Mouse (Mus musculus) cerebellum, adult 11-12 months (tissue): ENCODE measurements at regions not wholly inside any gene's neighbourhood (a gene's known extent, or its start where the extent isn't known, plus 50 kb on each side); places are given as distances from the start of the nearest gene placed in this dataset.
A peak's percentile ranks its signal among the peaks of the same experiment; 100 is the strongest.

Source experiments
- DNase-seq: peaks from one replicate; pipeline ENCODE4 v3.0.0; 2022

- DNase-seq, result no peak
These were observed 305.0 kb upstream of the Rnf219 start for GRCm38 (mm10) chr14:104827404-104827803.

- DNase-seq, result no peak
These were observed 302.5 kb upstream of the Rnf219 start for GRCm38 (mm10) chr14:104824926-104825325.

- DNase-seq, result no peak
These were observed 301.8 kb upstream of the Rnf219 start for GRCm38 (mm10) chr14:104824224-104824623.

DNA sequence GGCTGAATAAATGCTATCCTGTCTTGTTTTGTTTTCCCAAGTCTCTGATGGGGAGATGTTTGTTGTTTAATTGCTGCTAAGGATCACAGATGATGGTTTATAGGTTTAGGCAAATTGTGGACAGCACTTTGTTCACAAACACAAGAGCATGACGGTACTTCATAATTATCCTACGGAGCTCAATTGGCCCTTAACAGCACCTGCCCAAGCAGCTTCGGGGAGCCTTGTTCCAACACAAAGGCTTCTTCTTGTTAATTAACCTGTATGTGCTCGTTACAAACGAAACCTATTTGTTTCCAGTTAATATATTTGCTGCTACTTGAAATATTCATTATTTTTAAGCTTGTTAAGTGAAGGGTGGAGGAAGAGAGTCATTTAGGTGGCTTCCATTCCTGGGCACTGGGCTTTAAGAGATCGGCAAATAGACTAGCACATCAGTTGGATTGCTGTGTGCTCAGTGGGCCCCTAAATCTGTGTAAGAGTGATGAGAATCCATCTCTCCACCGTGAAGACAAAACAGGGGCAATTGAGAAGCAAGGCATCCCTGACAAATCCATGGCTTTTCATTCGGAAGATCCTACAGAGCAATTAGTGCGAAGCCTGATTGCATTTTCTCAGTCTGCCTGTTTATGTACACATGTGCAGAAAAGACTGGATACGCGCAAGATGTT lies 299.6 kb upstream of the Rnf219 start:
- DNase-seq, result no peak

- DNase-seq, result no peak
These were observed 296.7 kb upstream of the Rnf219 start for GRCm38 (mm10) chr14:104819106-104819505.

DNA sequence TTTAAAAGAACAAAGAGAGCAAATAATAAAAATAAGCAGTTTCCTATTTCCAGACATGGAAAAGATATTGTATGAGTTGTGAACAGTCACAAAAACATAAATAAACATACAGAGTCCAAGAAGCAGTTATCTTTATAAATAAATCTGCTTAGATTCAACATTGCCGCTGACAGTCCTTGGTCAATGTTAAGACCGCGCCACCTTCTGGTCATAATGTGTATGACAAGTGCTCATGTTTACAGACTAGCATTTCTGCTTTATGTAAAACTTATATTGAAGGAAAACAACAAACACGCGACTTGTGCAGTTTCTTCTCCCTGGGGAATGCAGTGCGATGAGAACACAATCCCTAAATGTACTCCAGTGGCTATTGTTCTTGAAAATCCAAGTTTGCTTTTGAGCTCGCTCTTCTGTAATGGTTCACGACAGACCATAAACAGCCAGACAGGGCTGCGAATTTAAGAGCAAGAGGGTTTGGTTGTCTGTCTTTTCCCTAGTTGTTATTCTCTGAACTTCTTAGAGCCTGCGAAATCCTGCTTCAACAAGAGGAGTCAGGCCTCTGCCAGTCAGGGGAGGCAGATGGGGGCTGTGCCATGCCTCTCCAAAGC lies 291.6 kb upstream of the Rnf219 start:
- DNase-seq, result peak; percentile 7

DNA sequence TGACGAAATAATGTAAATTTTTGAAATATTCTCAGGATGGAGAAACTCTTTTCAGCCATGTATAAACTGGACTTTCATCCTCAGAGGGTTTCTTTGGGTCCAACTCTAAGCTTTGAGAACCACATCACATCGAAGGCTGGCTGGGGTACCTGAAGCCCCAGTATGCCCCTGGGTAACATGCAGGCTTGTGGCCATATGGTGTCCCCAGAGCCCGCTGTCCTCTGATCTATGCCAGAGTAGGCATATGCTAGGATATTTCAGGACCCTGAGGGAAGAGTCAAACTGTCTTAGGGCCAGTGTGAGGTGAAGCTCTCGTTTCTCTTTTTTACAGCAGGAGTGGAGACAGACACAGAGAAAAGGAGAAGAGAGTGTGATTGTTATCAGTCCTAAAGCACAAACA lies 289.6 kb upstream of the Rnf219 start:
- DNase-seq, result no peak

- no peak for DNase-seq
These were observed 282.9 kb upstream of the Rnf219 start for GRCm38 (mm10) chr14:104805332-104805731.

DNA sequence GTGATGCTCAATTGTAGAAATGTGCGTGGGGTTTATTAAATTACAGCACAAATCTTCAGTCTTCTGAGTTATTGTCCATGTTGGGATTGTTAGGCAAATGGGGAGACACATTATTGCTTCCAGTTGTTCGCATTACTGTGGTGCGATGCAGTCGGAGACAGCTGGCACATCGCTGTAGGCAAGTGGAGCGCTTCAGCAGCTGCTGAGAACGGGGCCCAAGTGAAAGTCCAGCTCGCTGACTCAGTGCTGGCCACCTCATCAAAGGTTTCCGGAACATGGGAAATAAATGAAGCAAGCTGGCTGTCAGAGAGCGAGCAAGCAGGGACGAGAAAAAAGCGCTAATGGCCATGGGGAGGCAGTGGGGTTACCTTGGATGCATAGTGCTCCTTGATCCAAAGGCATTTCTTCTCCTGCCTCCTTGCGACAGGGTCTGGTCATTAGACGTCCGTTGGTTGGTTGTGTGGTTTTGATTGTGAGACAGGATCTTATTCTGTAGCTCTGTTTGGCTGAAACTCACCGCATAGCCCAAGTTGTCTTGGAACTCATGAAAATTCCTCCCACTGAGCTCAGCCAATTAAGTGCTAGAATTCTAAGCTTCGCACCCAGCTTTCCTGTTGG lies 274.0 kb upstream of the Rnf219 start:
- DNase-seq, result no peak

DNA sequence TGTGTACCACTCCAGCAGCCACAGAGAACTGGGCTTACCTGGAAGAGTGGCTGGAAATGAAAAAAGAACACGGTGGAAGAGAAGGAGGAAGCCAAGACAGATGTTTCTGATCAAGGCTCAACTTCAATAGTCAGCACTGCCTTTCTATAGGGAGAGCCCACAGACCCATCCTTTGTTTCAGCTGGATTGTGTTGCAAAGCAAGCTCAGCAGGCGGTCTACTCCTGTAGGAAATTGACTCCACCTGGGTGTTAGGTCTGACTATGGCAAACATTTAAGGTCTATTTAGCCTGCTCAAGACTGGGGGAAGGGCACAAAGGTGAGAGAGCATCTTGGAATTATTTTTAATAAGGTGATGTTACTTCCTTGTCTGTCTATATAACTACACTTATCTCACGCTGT lies 266.9 kb upstream of the Rnf219 start:
- no peak for DNase-seq

GRCm38 (mm10) chr14:104785066-104785465 lies 262.6 kb upstream of the Rnf219 start:
- DNase-seq, result no peak

- no peak for DNase-seq
These were observed 247.5 kb upstream of the Rnf219 start for GRCm38 (mm10) chr14:104769938-104770337.

DNA sequence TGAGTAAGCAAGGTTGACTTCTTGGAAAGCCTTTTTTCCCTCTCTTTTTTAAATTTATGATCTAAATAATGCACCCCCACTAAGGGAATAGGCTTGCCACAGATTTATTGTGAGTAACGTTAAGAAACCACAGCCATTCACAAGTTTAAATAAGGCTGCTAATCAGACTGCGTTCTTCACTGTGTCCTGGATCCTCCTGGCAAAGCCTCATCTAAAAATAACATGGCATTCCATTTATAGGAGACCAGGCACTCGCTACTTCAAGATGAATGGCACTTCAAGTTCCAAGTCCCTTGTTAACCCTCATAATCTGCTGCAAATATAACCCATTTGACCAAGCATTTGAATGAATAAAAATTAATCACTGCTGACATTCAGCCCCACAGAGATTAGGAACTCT lies 211.8 kb upstream of the Rnf219 start:
- no peak for DNase-seq

GRCm38 (mm10) chr14:104732036-104732435 lies 209.6 kb upstream of the Rnf219 start:
- DNase-seq, result no peak

GRCm38 (mm10) chr14:104731319-104731995 lies 209.0 kb upstream of the Rnf219 start:
- no peak for DNase-seq

DNA sequence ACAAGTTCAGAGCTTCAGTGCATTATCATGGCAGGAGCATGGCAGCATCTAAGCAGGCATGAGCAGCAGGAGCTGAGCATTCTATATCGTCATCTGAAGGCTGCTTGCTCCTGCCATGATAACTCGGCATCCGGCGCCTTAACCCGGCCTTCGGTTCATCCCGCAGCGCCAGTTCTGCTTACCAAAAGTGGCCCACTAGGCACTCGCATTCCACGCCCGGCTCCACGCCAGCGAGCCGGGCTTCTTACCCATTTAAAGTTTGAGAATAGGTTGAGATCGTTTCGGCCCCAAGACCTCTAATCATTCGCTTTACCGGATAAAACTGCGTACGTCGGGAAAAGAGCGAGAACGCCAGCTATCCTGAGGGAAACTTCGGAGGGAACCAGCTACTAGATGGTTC lies 193.2 kb upstream of the Rnf219 start:
- peak; percentile 80 for DNase-seq

DNA sequence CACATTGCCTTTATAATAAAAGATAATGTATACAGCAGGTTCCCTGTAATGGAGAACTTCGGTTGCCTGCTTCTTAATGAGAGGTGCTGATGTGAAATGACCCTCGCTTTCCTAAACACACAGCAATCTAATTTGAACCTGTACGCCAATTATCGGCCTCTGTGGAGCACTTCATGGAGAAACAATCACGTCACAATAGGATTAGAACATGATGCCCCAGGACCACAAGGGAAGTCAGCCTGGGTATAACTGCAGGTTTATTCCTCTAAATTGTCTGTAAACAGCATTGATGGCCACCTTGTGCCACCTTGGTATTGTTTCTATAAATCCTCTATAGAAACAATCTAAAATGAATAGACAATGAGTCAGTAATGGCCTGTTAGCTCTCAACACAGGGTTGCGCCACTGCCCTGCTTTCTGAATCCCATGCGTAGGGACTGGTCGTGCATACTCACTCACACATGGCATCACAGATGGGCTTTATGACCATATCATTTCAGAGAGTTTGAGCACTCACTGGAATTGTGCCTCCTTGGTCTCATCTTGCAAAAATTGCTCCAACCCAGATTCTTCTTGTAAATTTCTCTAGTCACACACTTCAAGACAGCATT lies 179.9 kb upstream of the Rnf219 start:
- DNase-seq, result no peak

DNA sequence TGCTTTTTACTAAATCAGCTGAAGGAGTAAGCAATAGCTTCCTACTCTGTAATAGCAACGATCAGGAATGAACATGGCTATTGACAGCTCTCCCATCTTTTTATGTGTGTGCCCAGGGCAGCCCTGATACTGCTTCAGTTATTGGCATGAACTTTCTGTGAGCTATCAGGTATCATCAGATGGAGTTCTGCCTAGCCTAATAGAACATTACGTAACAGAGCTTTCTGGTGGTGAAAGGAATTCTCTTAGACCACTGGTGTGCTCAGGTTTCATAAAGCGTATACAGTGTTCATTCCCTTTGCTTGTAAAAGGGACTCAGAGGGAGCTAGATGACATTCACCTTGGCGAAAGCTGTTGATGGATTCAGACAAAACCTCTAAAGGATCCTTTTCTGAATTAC lies 176.5 kb upstream of the Rnf219 start:
- no peak for DNase-seq

DNA sequence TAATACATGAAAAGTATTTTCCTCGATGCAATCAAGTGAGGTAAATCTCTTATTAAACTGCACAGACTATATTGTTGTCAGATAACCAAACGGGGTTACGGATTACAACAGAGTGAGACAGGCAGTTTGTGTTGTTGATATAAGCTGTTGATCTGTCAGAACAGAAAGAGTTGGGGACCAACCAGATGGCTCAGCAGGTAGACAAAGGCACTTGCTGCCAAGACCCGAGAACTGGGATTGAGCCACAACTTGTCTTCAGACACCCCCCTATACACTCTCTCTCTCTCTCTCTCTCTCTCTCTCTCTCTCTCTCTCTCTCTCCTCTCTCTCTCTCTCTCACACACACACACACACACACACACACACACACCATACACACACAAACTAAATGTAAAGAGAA lies 172.7 kb upstream of the Rnf219 start:
- no peak for DNase-seq

DNA sequence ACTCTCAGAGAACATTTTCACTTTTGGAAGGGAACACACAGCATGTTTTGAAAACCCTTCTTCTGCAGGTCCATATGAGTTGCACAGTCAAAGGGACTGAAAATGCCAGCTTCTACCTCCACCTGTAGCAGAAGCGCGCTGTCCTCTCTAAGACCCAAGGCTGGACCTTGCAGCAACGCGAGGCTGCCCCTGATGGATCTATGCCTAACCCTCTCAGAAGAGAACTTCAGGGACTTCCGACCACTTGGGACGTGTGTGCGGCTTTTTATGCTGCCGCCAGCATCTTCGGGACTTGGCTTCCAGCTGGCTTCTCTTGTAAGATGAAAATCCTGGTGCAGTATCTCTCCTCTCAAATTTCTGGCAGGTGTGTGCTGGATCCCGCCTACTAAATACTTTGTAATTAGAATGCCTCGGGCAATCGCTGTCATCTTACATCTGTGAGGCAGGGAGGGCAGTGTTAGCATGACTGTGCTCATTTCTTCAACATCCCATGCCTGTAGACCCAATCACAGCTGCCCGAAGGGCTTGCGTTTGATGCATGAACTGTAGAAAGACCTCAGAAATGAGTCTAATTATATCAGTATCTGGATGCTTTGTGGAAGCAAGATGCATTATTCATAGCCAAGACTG lies 171.8 kb upstream of the Rnf219 start:
- no peak for DNase-seq

DNA sequence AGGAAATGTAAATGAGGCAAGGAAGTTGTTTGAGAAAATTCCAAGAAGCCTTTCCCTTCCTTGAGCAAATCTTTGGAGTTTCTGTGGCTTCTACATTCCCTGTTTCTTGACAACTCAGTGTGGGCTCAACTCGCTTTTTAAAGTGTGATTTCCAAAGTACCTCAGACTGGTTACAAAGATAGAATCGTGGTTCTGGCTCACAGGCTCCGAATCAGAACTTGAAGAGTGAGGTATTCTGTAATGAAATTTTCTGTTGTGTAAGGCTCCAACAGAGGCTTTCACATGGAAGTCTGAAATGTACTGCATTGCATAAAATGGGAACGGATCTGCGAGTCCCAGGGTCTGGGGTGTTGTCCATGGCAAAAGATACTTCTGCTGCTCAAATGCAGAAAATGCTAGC lies 170.2 kb upstream of the Rnf219 start:
- DNase-seq, result no peak

- DNase-seq, result no peak
These were observed 166.0 kb upstream of the Rnf219 start for GRCm38 (mm10) chr14:104688440-104688839.

DNA sequence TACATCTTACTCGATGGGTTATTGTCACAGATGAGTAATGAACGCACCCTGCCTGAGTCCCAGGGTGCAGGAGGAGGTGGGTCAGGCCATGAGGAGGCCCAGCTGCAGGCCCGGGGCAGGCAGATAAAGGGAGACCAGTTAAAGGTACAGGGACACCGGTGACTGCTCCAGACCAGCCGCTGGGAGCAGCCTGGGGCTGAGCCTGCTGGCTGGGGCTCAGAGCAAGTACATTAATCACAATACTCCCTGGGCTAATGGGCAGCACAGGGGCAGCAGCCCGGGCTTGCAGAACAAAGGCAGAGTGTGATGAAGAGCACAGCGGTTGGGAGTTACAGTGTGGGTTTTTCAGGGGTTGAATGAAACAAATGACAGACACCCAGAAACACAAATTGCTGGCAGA lies 154.4 kb upstream of the Rnf219 start:
- DNase-seq, result no peak
